Mouse (Mus musculus) thymus, adult 2 months (tissue): Measurements from ENCODE around the gene Usp5.

Experiments
- CTCF ChIP-seq: fragments of 200-500 bp; IDR thresholded peaks from 2 replicates; pipeline ENCODE4 v1.5.1; 2012; ENCODE audit warnings: mild to moderate bottlenecking, control low read depth, low read length, moderate library complexity, borderline replicate concordance; ENCODE audit not compliant: control insufficient read depth, poor library complexity, insufficient read depth; ENCODE audit errors: extremely low read depth
- POLR2A ChIP-seq: fragments of 200-500 bp; IDR thresholded peaks from 2 replicates; pipeline ENCODE4 v1.6.1; 2012; ENCODE audit warnings: mild to moderate bottlenecking, low read length, control low read depth, moderate library complexity; ENCODE audit not compliant: control insufficient read depth, poor library complexity, insufficient read depth; ENCODE audit errors: extremely low read depth

DNA sequence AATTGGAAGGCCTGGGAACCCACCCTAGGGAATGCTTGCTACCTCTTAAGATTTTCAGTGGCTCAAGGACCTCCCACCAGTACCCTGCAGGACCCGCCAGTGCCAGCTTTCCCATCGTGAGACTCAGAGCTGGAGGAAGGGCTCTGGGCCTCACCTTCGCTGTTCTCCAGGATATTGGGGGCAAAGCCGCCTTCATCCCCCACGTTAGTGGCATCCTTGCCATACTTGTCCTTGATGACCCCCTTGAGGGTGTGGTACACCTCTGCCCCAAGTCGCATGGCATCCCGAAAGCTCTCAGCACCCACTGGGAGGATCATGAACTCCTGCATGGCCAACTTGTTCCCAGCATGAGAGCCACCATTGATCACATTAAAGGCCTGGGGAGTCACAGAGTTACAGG is 63.3 kb downstream of the Usp5 start:
- TF ChIP-seq POLR2A (no peak), CTCF (no peak)
